Mouse (Mus musculus): Measurements from ENCODE around the gene Samhd1.
"Not testable (repeated sequence)": the region's sequence is repeated elsewhere in the genome, so short reads cannot be mapped to it uniquely, and the experiment has no call there.

Gene Samhd1

DNA sequence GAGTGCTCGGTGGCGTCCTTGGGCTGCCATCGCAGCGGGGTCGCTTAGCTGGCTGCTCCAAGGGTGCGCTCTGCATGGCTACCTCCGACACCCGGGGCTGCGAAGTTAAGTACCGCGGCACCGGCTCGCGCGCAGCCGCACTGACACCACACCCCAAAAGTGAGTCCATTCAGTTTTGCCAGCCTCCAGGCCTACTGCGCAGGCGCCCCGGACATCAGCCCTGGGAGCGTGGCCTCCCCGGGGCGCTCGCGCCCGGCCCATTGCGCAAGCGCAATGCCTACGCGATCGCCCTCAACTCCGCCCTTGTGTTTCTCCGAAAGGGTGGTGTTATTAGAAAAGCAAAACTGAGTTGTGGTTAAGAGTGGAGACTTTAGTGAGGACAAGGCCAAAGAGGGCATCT, at the start of gene Samhd1:
Gene Samhd1, minus strand, starts transcription at position 252 of the 400 bp plus-strand sequence.
- DNase-seq = peak; percentile 93

DNA sequence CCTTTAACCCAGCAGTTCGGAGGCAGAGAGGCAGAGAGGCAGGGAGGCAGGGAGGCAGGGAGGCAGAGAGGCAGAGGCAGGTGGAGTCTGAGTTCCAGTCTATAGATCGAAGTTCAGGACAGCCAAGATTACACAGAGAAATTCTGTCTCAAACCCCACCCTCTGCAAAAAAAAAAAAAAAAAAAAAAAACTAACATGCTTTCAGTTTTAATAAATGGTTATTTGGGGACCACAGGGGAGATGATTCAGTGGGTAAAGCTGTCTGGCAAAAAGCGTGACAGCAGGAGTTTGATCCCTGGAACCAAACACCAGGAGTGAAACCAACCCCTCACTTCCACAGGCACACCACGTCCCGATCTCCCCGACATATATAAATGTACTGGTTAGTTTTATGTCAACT, 43.1 kb upstream of the Samhd1 start:
- no peak for DNase-seq

DNA sequence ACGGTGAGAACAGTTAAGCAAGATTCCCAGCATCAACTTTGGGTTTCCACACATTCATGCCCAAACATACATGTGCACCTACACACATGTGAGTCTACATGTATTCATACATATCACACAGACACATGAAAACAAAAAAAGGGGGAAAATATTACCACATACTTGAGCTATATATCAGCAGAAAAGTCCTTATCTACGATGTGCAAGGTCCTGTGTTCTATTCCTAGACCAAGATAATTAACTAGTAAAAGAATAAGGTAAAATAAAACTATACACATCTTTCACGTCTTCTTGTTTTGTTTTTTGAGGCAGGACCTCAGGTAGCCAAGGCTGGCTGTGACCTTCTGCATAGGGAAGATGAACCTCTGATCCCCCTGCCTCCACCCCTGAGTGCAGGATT, 41.2 kb upstream of the Samhd1 start:
- no peak for DNase-seq

DNA sequence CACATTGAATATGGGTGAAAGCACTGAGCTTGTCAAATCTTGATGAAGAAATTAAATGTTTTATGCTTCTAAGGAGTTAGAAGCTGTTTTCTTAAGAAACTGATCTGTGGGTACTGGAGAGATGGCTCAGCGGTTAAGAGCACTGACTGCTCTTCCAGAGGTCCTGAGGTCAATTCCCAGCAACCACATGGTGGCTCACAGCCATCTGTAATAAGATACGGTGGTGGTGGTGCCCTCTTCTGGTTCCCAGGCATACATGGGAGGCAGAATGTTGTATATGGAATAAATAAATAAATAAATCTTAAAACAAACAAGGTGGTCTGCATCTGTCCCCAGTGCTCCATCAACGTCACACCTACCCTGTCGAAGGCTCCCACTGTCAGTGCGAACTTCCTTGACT, 39.4 kb upstream of the Samhd1 start:
- no peak for DNase-seq

- DNase-seq = no peak
Measured at GRCm38 (mm10) chr2:157173555-157173954, 38.5 kb upstream of the Samhd1 start.

GRCm38 (mm10) chr2:157172984-157173383, 37.9 kb upstream of the Samhd1 start:
- no peak for DNase-seq

DNA sequence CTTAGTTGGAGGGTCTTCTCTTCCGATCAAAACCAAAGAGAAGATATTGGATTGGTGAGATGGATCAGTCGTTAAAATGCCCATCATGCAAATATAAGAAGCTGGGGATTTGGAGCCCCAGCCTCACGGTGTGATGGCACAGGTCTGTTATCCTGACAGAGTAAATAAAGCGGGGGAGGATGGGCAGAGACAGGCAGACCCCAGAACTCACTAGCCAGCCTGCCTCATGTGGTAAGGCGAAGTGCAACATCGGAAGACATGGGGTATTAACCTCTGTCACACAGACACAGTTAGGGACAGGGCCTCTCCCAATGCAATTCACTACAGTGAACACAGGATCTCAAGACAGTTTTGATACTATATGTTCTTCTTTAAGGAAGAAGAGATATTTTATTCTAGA, 35.6 kb upstream of the Samhd1 start:
- no peak for DNase-seq

- DNase-seq = peak; percentile 14
Measured at GRCm38 (mm10) chr2:157170166-157170565, 35.1 kb upstream of the Samhd1 start.

- DNase-seq = no peak
Measured at GRCm38 (mm10) chr2:157166371-157167080, 31.5 kb upstream of the Samhd1 start.

DNA sequence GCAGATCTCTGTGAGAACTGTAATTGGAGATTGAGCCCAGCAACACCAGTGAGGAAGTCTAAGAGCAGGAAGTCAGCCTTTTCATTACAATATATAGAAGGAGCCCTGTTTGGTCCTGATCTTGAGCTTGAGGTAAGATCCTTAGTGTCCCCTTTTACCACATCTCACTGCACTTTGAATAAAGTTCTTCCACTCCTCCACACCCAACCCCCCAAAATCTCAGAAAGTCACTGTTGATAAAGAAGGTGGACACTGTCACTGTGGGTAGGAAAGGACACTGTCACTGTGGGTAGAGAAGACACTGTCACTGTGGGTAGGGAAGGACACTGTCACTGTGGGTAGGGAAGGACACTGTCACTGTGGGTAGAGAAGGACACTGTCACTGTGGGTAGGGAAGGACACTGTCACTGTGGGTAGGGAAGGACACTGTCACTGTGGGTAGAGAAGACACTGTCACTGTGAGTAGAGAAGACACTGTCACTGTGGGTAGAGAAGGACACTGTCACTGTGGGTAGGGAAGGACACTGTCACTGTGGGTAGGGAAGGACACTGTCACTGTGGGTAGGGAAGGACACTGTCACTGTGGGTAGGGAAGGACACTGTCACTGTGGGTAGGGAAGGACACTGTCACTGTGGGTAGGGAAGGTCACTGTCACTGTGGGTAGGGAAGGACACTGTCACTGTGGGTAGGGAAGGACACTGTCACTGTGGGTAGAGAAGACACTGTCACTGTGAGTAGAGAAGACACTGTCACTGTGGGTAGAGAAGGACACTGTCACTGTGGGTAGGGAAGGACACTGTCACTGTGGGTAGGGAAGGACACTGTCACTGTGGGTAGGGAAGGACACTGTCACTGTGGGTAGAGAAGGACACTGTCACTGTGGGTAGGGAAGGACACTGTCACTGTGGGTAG, 30.5 kb upstream of the Samhd1 start:
- not testable (repeated sequence) for DNase-seq

- DNase-seq = no peak
Measured at GRCm38 (mm10) chr2:157164101-157164500, 29.0 kb upstream of the Samhd1 start.

- DNase-seq = no peak
Measured at GRCm38 (mm10) chr2:157156079-157156478, 21.0 kb upstream of the Samhd1 start.

DNA sequence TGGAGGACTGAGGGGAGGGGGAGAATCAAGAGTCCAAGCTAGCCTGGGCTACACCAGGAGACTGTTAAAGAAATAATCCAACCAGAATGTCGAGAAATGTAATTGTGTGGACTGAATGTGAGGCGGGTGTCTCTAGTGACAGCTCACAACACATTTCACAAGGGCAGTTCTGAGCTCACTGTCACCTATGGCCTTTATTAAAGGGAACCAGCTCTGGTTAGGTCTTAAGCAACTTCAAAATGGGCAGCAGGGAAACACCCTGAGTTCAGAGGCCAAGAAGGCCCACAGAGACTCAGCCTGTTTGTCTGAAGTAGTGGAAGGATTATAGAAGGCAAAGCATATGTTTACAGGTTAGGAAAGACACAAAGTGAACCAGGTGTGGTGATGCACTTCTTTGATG, 18.2 kb upstream of the Samhd1 start:
- DNase-seq = no peak

DNA sequence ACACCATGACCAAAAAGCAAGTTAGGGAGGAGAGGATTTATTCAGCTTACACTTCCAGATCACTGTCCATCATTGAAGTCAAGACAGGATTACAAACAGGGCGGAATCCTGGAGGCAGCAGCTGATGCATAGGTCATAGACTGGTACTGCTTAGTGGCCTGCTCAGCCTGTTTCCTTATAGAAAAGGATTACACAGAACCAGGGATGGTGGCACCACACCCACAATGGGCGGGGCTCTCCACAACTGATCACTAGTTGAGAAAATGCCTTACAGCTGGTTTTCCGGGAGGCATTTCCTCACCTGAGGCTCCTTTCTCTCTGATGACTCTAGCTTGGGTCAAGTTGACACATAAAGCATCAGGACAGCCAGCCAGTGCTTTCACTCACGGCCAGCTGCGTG, 13.4 kb upstream of the Samhd1 start:
- DNase-seq = no peak

GRCm38 (mm10) chr2:157147397-157148020, 12.4 kb upstream of the Samhd1 start:
- no peak for DNase-seq

DNA sequence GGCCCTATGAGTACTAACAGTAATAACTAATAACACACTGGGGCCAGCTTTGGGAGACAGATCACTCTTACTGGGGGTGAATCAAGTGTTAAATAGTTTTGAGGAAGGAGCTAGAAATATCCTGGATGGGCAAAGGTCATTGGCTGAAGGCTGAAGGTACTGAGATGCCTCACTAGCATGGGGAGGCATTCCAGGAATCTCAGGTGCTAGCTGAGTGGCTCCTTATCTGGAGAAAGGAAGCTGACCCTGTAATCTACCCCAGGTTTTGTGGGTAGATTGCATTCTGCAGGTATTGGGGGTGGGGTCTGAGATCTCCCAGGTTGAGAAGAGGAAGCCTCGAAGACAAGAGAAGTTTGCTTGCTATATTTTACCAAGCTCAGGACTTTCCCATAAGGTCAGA, 10.1 kb upstream of the Samhd1 start:
- DNase-seq = no peak

- DNase-seq = no peak
Measured at GRCm38 (mm10) chr2:157144132-157144531, 9.1 kb upstream of the Samhd1 start.

DNA sequence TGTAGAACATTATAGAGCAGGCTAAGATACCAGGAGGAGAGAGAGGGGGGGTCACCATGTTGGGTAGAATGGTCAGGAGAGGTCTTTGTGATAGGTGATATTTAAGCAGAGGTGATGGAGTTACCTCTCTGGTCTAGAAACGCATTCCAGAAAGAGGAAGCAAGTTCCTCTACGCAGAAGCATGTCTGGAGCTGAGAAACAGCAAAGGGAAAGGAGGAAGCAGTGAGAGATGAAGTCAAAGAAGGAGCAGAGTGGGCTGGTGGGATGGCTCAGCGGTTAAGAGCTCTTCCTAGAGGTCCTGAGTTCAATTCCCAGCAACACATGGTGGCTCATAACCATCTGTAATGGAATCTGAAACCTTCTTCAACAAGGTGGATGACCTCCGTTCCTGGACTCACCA, 6.9 kb upstream of the Samhd1 start:
- DNase-seq = no peak

DNA sequence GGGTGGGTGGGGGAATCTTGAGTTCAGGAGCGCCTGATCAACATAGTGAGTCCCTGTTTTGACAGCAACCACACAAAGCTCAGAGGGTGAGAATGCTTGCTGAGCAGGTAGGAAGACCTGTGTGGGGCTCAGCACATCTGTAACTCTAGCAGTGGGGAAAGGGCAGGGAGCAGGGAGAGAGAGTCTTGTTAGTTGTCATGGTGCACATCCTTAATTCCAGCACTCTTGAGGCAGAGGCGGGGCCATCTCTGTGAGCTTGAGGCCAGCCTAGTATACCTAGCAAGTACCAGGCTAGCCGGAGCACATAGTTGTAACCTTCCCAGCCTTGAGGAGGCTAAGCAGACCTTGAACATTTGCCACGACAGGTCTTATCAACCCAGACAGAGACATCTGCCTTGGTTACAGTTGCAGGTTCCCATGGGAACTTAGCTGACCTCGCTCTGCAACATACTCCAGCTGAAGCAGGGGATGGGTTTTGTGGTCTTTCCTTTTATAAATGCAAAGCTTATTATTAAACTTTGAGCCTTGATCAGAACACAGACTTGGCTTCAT, 4.3 kb upstream of the Samhd1 start:
- DNase-seq = no peak

- DNase-seq = no peak
Measured at GRCm38 (mm10) chr2:157138808-157139207, 3.7 kb upstream of the Samhd1 start.

DNA sequence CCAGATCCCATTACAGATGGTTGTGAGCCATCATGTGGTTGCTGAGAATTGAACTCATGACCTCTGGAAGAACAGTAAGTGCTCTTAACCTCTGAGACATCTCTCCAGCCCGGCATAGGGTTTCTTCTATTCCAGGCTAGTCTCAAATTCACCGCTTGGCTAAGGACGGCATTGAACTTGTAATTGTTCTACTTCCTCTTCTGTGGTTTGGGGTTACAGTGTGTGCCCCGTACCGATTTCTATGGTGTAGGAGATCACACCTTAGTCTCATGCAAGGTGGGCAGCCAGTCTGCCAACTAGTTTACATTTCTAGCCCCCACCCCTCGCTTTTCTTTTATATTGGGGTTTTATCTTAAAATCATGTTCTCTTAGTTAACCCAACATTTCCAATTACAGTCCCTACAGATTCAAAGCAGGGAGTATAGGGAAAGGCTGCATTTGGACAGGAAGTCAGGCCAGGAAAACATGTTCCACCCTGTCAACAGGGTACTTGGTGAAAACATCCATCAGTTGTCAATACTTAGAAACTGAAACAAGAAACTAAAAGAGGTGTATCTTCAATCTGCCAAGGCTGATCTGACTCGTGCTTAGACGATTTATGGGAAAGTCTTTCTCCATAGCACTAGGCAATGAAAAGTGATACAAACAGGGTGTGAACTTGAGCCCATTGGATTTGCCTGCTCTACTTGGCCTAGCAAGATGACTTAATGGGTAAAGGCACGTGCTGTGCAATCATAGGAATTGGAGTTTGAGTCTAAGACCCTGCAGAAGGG, 3.1 kb upstream of the Samhd1 start:
- no peak for DNase-seq

- DNase-seq = no peak
Measured at GRCm38 (mm10) chr2:157136646-157137045, 1.6 kb upstream of the Samhd1 start.

- no peak for DNase-seq
Measured at GRCm38 (mm10) chr2:157136176-157136575, 1.1 kb upstream of the Samhd1 start.
